Mouse (Mus musculus) hindbrain, embryonic 14.5 days (tissue): Measurements from ENCODE around the gene Cd3d. TPM values are rescaled to one million over a fixed set of nuclear protein-coding genes. Genes with fewer than 3 reads are reported as not detected.

ENCODE experiments used
- ATAC-seq: fragments of 200-750 bp; cut with Nextera tagmentation; 2 replicates; pipeline ENCODE4 v1.8.0; 2017; ENCODE audit warnings: moderate number of reproducible peaks, mild to moderate bottlenecking, moderate TSS enrichment, moderate library complexity; ENCODE audit not compliant: low FRiP score
- DNase-seq: peaks from one replicate; pipeline ENCODE4 v3.0.0-alpha.2; 2015; ENCODE audit warnings: low spot score
- H3K27ac ChIP-seq: fragments of 300-500 bp; sonication (generic); 2 replicates; pipeline ENCODE4 v1.5.1; 2014; ENCODE audit warnings: mild to moderate bottlenecking, moderate library complexity
- H3K27me3 ChIP-seq: fragments of 300-500 bp; sonication (generic); 2 replicates; pipeline ENCODE4 v1.6.1; 2014; ENCODE audit warnings: mild to moderate bottlenecking, low read length, mixed read lengths; ENCODE audit not compliant: control insufficient read depth, insufficient read depth
- H3K36me3 ChIP-seq: fragments of 300-500 bp; sonication (generic); replicated peaks from 2 replicates; pipeline ENCODE4 v1.6.1; 2014; ENCODE audit not compliant: control insufficient read depth, insufficient read depth
- H3K4me1 ChIP-seq: fragments of 300-500 bp; sonication (generic); replicated peaks from 2 replicates; pipeline ENCODE4 v1.6.1; 2014; ENCODE audit warnings: antibody characterized with exemption, low read length, mixed read lengths; ENCODE audit not compliant: control insufficient read depth, insufficient read depth
- H3K4me2 ChIP-seq: fragments of 300-500 bp; sonication (generic); replicated peaks from 2 replicates; pipeline ENCODE4 v1.6.1; 2014; ENCODE audit warnings: mild to moderate bottlenecking, moderate library complexity
- H3K4me3 ChIP-seq: fragments of 300-500 bp; sonication (generic); replicated peaks from 2 replicates; pipeline ENCODE4 v1.5.1; 2014; ENCODE audit warnings: mild to moderate bottlenecking, low read length
- H3K9ac ChIP-seq: fragments of 300-500 bp; sonication (generic); 2 replicates; pipeline ENCODE4 v1.6.1; 2014
- H3K9me3 ChIP-seq: fragments of 300-500 bp; sonication (generic); 2 replicates; pipeline ENCODE4 v1.6.1; 2016; ENCODE audit warnings: low read length; ENCODE audit not compliant: control insufficient read depth
- WGBS: fragments of 180-500 bp; shearing (Covaris S2); extraction: QIAGEN DNeasy Blood & Tissue Kit; methylation state at CpG from one replicate; pipeline ENCODE4 v1.1.7; 2014; 5-methylcytosine and 5-hydroxymethylcytosine counted together
- polyA plus RNA-seq: library from polyadenylated mRNA; unstranded; fragments of >200 nt; fragmentation: Nextera tagmentation; extraction: Ambion mirVana; gene quantifications from 2 replicates; pipeline ENCODE4 v1.2.1, GENCODE M21; 2014

Gene Cd3d
- polyA plus RNA-seq, 1 experiment from 2014 or later = not detected

GRCm38 (mm10) chr9:44986242-44986781 is 4.7 kb downstream of the Cd3d start:
- Histone ChIP-seq H3K4me1 (no peaks in the 10 kb centered on the region), H3K27ac (no peak overlapping the region), H3K9ac (no peak overlapping the region), H3K36me3 (no peaks in the 10 kb centered on the region), H3K4me2 (no peak overlapping the region), H3K27me3 (no peaks in the 10 kb centered on the region), H3K9me3 (no peaks in the 10 kb centered on the region), H3K4me3 (no peak overlapping the region)
- DNase-seq (no peak), ATAC-seq (no peak)
- 61% methylated on average over 14 of the region's 14 CpGs for WGBS

GRCm38 (mm10) chr9:44986976-44987375 is 5.4 kb downstream of the Cd3d start:
- H3K9ac ChIP-seq = no peak overlapping the region
- no peak overlapping the region for H3K4me2 ChIP-seq
- no peaks in the 10 kb centered on the region for H3K36me3 ChIP-seq
- H3K9me3 ChIP-seq = no peaks in the 10 kb centered on the region
- no peaks in the 10 kb centered on the region for H3K27me3 ChIP-seq
- WGBS = 77% methylated on average over 5 of the region's 5 CpGs
- H3K4me3 ChIP-seq = no peak overlapping the region
- ATAC-seq (no peak), DNase-seq (no peak)
- H3K27ac ChIP-seq = no peak overlapping the region
- H3K4me1 ChIP-seq = no peaks in the 10 kb centered on the region

- Histone ChIP-seq H3K36me3 (no peaks in the 10 kb centered on the region), H3K9me3 (no peaks in the 10 kb centered on the region), H3K4me2 (no peak overlapping the region), H3K4me3 (no peak overlapping the region), H3K9ac (no peak overlapping the region), H3K4me1 (no peaks in the 10 kb centered on the region), H3K27ac (no peak overlapping the region), H3K27me3 (no peaks in the 10 kb centered on the region)
- ATAC-seq (no peak), DNase-seq (no peak)
- WGBS = 91% methylated on average over 2 of the region's 2 CpGs
Observed at GRCm38 (mm10) chr9:44991821-44992220, 10.2 kb downstream of the Cd3d start.

- Histone ChIP-seq H3K4me2 (no peak overlapping the region), H3K27me3 (no peaks in the 10 kb centered on the region), H3K36me3 (no peaks in the 10 kb centered on the region), H3K9me3 (no peaks in the 10 kb centered on the region), H3K4me3 (no peak overlapping the region), H3K4me1 (no peaks in the 10 kb centered on the region), H3K9ac (no peak overlapping the region), H3K27ac (no peak overlapping the region)
- DNase-seq = no peak
- no peak for ATAC-seq
Observed at GRCm38 (mm10) chr9:44992271-44992670, 10.7 kb downstream of the Cd3d start.

GRCm38 (mm10) chr9:44993268-44993667 is 11.7 kb downstream of the Cd3d start:
- ATAC-seq (no peak), DNase-seq (no peak)
- H3K27me3 ChIP-seq = no peaks in the 10 kb centered on the region
- no peaks in the 10 kb centered on the region for H3K36me3 ChIP-seq
- H3K4me1 ChIP-seq = no peaks in the 10 kb centered on the region
- no peak overlapping the region for H3K27ac ChIP-seq
- no peak overlapping the region for H3K4me3 ChIP-seq
- H3K9me3 ChIP-seq = no peaks in the 10 kb centered on the region
- H3K9ac ChIP-seq = no peak overlapping the region
- no peak overlapping the region for H3K4me2 ChIP-seq
- 94% methylated on average over 2 of the region's 2 CpGs for WGBS

- no peak overlapping the region for H3K4me3 ChIP-seq
- H3K9me3 ChIP-seq = no peaks in the 10 kb centered on the region
- no peaks in the 10 kb centered on the region for H3K36me3 ChIP-seq
- no peak for DNase-seq
- no peak for ATAC-seq
- no peaks in the 10 kb centered on the region for H3K27me3 ChIP-seq
- no peak overlapping the region for H3K27ac ChIP-seq
- no peaks in the 10 kb centered on the region for H3K4me1 ChIP-seq
- WGBS = 83% methylated on average over 4 of the region's 4 CpGs
- no peak overlapping the region for H3K4me2 ChIP-seq
- no peak overlapping the region for H3K9ac ChIP-seq
Observed at GRCm38 (mm10) chr9:44994962-44995361, 13.4 kb downstream of the Cd3d start.

GRCm38 (mm10) chr9:44996590-44996989 is 15.0 kb downstream of the Cd3d start:
- H3K27ac ChIP-seq = no peak overlapping the region
- no peaks in the 10 kb centered on the region for H3K4me1 ChIP-seq

GRCm38 (mm10) chr9:44998138-44998537 is 16.6 kb downstream of the Cd3d start:
- Histone ChIP-seq H3K4me3 (no peak overlapping the region), H3K9ac (no peak overlapping the region), H3K36me3 (no peaks in the 10 kb centered on the region), H3K4me2 (no peak overlapping the region), H3K27me3 (no peaks in the 10 kb centered on the region), H3K27ac (no peak overlapping the region), H3K9me3 (no peaks in the 10 kb centered on the region), H3K4me1 (no peaks in the 10 kb centered on the region)
- DNase-seq (no peak), ATAC-seq (no peak)
- WGBS = 85% methylated on average over 11 of the region's 11 CpGs

More at GRCm38 (mm10) chr9:44996590-44996989, 15.0 kb downstream of the Cd3d start:
- H3K9ac ChIP-seq = no peak overlapping the region
- H3K9me3 ChIP-seq = no peaks in the 10 kb centered on the region
- H3K36me3 ChIP-seq = no peaks in the 10 kb centered on the region
- DNase-seq = no peak
- H3K4me3 ChIP-seq = no peak overlapping the region
- 97% methylated on average over 7 of the region's 7 CpGs for WGBS
- H3K27me3 ChIP-seq = no peaks in the 10 kb centered on the region
- no peak overlapping the region for H3K4me2 ChIP-seq
- no peak for ATAC-seq

GRCm38 (mm10) chr9:44999171-44999570 is 17.6 kb downstream of the Cd3d start:
- H3K9me3 ChIP-seq = no peaks in the 10 kb centered on the region
- H3K9ac ChIP-seq = no peak overlapping the region
- H3K4me2 ChIP-seq = no peak overlapping the region
- no peak for DNase-seq
- no peaks in the 10 kb centered on the region for H3K36me3 ChIP-seq
- ATAC-seq = no peak
- 60% methylated on average over 6 of the region's 6 CpGs for WGBS
- no peaks in the 10 kb centered on the region for H3K4me1 ChIP-seq
- H3K4me3 ChIP-seq = no peak overlapping the region
- H3K27ac ChIP-seq = no peak overlapping the region
- H3K27me3 ChIP-seq = no peaks in the 10 kb centered on the region

- Histone ChIP-seq H3K27ac (no peak overlapping the region), H3K4me3 (no peak overlapping the region), H3K4me2 (no peak overlapping the region), H3K4me1 (no peaks in the 10 kb centered on the region), H3K36me3 (no peaks in the 10 kb centered on the region), H3K27me3 (no peaks in the 10 kb centered on the region), H3K9me3 (no peaks in the 10 kb centered on the region), H3K9ac (no peak overlapping the region)
- 83% methylated on average over 5 of the region's 5 CpGs for WGBS
- ATAC-seq (no peak), DNase-seq (no peak)
Observed at GRCm38 (mm10) chr9:44999776-45000175, 18.2 kb downstream of the Cd3d start.
